Mouse (Mus musculus) liver, embryonic 14.5 days (tissue): ENCODE data around the gene Gstm1. TPM values are rescaled to one million over a fixed set of nuclear protein-coding genes. Genes with fewer than 3 reads are reported as not detected.
A peak's percentile ranks its signal among the peaks of the same experiment; 100 is the strongest.

Experiments
- ATAC-seq: fragments of 200-750 bp; cut with Nextera tagmentation; 2 replicates; pipeline ENCODE4 v1.8.0; 2017; ENCODE audit warnings: moderate number of reproducible peaks, mild to moderate bottlenecking, moderate library complexity; ENCODE audit not compliant: insufficient read depth
- DNase-seq, 3 experiments: peaks; one replicate each; pipeline ENCODE4 v3.0.0-alpha.2; 2012 to 2013; ENCODE audit warnings: low read depth in 3 of 3, low spot score in 3 of 3
- H3K27ac ChIP-seq: fragments of 300-500 bp; sonication (generic); 2 replicates; pipeline ENCODE4 v1.5.1; 2014; ENCODE audit warnings: moderate library complexity, mild to moderate bottlenecking, control low read depth, inconsistent platforms
- H3K27me3 ChIP-seq: fragments of 300-500 bp; sonication (generic); 2 replicates; pipeline ENCODE4 v1.6.1; 2014; ENCODE audit warnings: mild to moderate bottlenecking, low read length, moderate library complexity; ENCODE audit not compliant: control insufficient read depth, insufficient read depth
- H3K36me3 ChIP-seq: fragments of 300-500 bp; sonication (generic); replicated peaks from 2 replicates; pipeline ENCODE4 v1.6.1; 2014; ENCODE audit warnings: low read depth; ENCODE audit not compliant: control insufficient read depth, insufficient read depth
- H3K4me1 ChIP-seq, 2 experiments: fragments of 200-500 bp in 1 of 2; fragments of 300-500 bp in 1 of 2; sonication (generic) in 1 of 2; replicated peaks; 2 replicates each; pipeline ENCODE4 v1.6.1; 2012 to 2014; ENCODE audit warnings: antibody characterized with exemption in 1 of 2, inconsistent platforms in 1 of 2, low read length in 1 of 2; ENCODE audit not compliant: control insufficient read depth in 2 of 2, insufficient read depth in 2 of 2
- H3K4me2 ChIP-seq: fragments of 300-500 bp; sonication (generic); 2 replicates; pipeline ENCODE4 v1.6.1; 2014; ENCODE audit warnings: low read depth, mild to moderate bottlenecking, control low read depth, moderate library complexity
- H3K4me3 ChIP-seq, 2 experiments: fragments of 200-500 bp in 1 of 2; fragments of 300-500 bp in 1 of 2; sonication (generic) in 1 of 2; 2 replicates each; pipeline ENCODE4 v1.5.1; 2012 to 2014; ENCODE audit warnings: low read depth in 2 of 2, low read length in 2 of 2, mild to moderate bottlenecking in 2 of 2, control low read depth in 1 of 2, inconsistent platforms in 1 of 2, moderate library complexity in 1 of 2; ENCODE audit not compliant: insufficient read depth in 1 of 2
- H3K9ac ChIP-seq: fragments of 300-500 bp; sonication (generic); replicated peaks from 2 replicates; pipeline ENCODE4 v1.6.1; 2014; ENCODE audit warnings: mild to moderate bottlenecking, control low read depth, moderate library complexity
- H3K9me3 ChIP-seq: fragments of 300-500 bp; sonication (generic); 2 replicates; pipeline ENCODE4 v1.6.1; 2016; ENCODE audit warnings: low read length, mixed read lengths; ENCODE audit not compliant: control insufficient read depth
- CTCF ChIP-seq: IDR thresholded peaks from 2 replicates; pipeline ENCODE4 v1.5.1; 2016; ENCODE audit warnings: antibody characterized with exemption, low read depth, control low read depth
- EP300 ChIP-seq: IDR thresholded peaks from 2 replicates; pipeline ENCODE4 v1.6.1; 2016; ENCODE audit warnings: antibody characterized with exemption, low read depth
- WGBS: fragments of 180-500 bp; shearing (Covaris S2); extraction: QIAGEN DNeasy Blood & Tissue Kit; methylation state at CpG from one replicate; pipeline ENCODE4 v1.1.7; 2014; ENCODE audit not compliant: insufficient replicate concordance; 5-methylcytosine and 5-hydroxymethylcytosine counted together
- polyA plus RNA-seq, 2 experiments: library from polyadenylated mRNA; depleted of rRNA in 1 of 2; stranded (reverse) in 1 of 2; unstranded in 1 of 2; fragments of >200 nt; fragmentation: Nextera tagmentation in 1 of 2; extraction: Ambion mirVana in 1 of 2; gene quantifications; 2 replicates each; pipeline versions ENCODE4 v1.2.1 to v1.2.3; 2012 to 2014

The Gstm1 gene
- 124 and 152 TPM in 2 replicates for polyA plus RNA-seq (2012; rRNA removed)
- 275 and 312 TPM in 2 replicates for polyA plus RNA-seq (2014; fragmentation: Nextera tagmentation; extraction: Ambion mirVana)

DNA sequence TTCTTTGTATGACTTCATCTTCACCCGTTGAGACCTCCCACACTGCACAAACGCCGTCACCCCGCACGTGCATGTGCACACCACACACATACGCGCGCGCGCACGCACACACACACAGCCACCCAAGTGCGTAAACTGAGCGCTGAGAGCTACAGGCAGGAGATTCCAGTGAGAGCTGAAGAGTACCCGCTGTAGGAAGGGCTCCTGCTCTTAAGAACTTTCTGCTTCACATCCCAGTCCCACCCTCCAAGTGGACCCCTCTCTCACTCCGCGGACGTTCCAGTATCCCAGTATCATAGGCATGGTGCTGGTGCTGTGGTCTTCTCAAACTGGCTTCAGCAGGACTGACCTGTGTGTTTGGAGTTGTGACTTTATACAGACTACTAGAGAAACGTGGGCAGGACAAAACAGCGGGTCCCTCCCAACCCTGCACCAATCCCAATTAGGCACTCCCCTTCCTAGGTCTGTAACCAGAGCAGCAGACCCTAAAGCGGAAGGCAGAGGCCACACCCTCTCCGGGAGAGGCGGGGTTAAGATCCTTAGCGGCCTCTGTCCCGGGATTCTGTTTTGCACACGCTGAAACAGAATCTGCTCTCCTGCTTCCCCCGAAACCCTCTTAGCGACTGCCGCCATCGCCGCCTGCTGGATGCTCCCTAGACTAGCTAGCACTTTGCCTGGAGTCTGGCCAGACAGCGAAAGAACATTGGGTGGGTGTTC, at the start of gene Gstm1:
TSS of gene Gstm1 (minus strand) at position 501 of the 717 bp plus-strand sequence.
- H3K4me1 ChIP-seq, result peaks cover 0 to 16% of the 10 kb centered on the region in 2 experiments; a peak in 2 of 4 replicates
- no peaks in the 10 kb centered on the region for H3K36me3 ChIP-seq
- peak within 1 kb of the TSS; percentile 47 for H3K4me3 ChIP-seq
- peak; percentile 68 to 69 (median 69) for DNase-seq
- peak within 1 kb of the TSS; percentile 50 for H3K9ac ChIP-seq
- no peaks in the 10 kb centered on the region for H3K27me3 ChIP-seq
- peak within 1 kb of the TSS; percentile 66 for H3K4me2 ChIP-seq
- TF ChIP-seq CTCF (peak; percentile 85), EP300 (no peak)
- under 1% methylated on average over 31 of the region's 31 CpGs for WGBS
- H3K9me3 ChIP-seq, result no peaks in the 10 kb centered on the region
- ATAC-seq, result peak; percentile 90
- H3K27ac ChIP-seq, result no peak within 1 kb of the TSS

GRCm38 (mm10) chr3:108067370-108067934, 49.7 kb upstream of the Gstm1 start:
- Histone ChIP-seq H3K27me3 (no peaks in the 10 kb centered on the region), H3K36me3 (peaks cover 3% of the 10 kb centered on the region; the same call in 1 of the 2 replicates), H3K4me3 (no peak overlapping the region), H3K4me1 (peaks cover 6 to 20% of the 10 kb centered on the region in 2 experiments), H3K9me3 (no peaks in the 10 kb centered on the region), H3K4me2 (no peak overlapping the region), H3K9ac (no peak overlapping the region), H3K27ac (no peak overlapping the region)
- TF ChIP-seq CTCF (no peak), EP300 (no peak)
- ATAC-seq (peak; percentile 17; the same call in 1 of the 2 replicates), DNase-seq (no peak)
- 59% methylated on average over 6 of the region's 6 CpGs for WGBS

- Histone ChIP-seq H3K9me3 (no peaks in the 10 kb centered on the region), H3K9ac (no peak overlapping the region), H3K27ac (no peak overlapping the region), H3K4me2 (no peak overlapping the region), H3K27me3 (no peaks in the 10 kb centered on the region), H3K4me1 (peaks cover 6 to 21% of the 10 kb centered on the region in 2 experiments), H3K36me3 (no peaks in the 10 kb centered on the region), H3K4me3 (no peak overlapping the region)
- 62% methylated on average over 9 of the region's 9 CpGs for WGBS
- ATAC-seq (no peak), DNase-seq (no peak)
- no peak for TF ChIP-seq EP300
- no peak for TF ChIP-seq CTCF
Observed at GRCm38 (mm10) chr3:108065551-108065950, 47.8 kb upstream of the Gstm1 start.

DNA sequence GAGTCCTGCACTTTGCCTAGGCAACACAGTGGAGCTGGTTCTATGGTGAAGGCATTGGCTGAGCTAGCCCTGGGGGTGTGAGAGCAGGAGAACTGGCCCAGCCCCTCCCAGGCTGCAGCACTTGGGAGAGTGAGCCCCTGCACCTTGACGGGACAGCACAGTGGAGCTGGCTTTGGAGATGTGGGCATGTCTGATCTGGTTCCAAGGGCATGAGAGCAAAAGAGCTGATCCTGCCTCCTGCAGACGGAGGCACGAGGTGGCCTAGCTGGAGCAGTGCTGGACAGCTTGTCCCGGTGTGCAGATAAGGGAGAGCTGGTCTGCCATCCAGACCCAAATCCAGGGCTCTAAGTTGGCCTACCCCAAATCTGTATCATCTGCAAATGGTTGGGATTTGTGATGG, 46.9 kb upstream of the Gstm1 start:
- no peaks in the 10 kb centered on the region for H3K36me3 ChIP-seq
- no peaks in the 10 kb centered on the region for H3K9me3 ChIP-seq
- TF ChIP-seq EP300 (no peak), CTCF (no peak)
- 71% methylated on average over 4 of the region's 4 CpGs for WGBS
- H3K4me2 ChIP-seq, result no peak overlapping the region
- H3K4me3 ChIP-seq, result no peak overlapping the region
- no peak overlapping the region for H3K9ac ChIP-seq
- no peaks in the 10 kb centered on the region for H3K27me3 ChIP-seq
- peaks cover under 1 to 15% of the 10 kb centered on the region in 2 experiments for H3K4me1 ChIP-seq
- DNase-seq (no peak), ATAC-seq (no peak)
- no peak overlapping the region for H3K27ac ChIP-seq

DNA sequence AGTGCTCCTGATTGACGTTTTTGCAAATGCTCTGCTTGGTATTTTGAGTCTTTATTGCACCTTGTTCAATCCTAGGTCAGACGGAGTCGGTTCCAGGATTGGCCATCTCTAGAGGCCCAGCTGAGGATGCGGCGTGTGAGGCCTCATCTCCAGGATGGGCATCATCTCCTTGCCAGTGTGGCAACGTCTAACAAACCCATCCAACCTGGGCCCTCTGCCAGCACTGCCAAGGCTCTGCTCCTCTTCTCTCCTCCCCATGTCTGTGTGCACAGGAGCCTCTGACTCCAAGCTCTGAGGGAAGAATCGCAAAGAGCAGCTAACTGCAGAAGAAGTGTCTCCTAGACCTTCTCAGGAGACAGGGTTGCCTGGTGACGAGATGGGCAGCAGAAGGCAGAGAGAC, 44.9 kb upstream of the Gstm1 start:
- no peak for ATAC-seq
- Histone ChIP-seq H3K36me3 (no peaks in the 10 kb centered on the region), H3K4me1 (0 out of 4 replicates have a peak, but pooled peaks cover 0 to 3% of the 10 kb centered on the region in 2 experiments), H3K27ac (no peak overlapping the region), H3K4me3 (no peak overlapping the region), H3K27me3 (no peaks in the 10 kb centered on the region), H3K4me2 (no peak overlapping the region), H3K9me3 (no peaks in the 10 kb centered on the region), H3K9ac (no peak overlapping the region)
- 76% methylated on average over 8 of the region's 8 CpGs for WGBS
- no peak for DNase-seq
- no peak for TF ChIP-seq CTCF
- TF ChIP-seq EP300, result no peak
